Mouse (Mus musculus) embryo, embryonic 10.5 days (tissue): ENCODE measurements around the gene Tnik.

Source experiments
- DNase-seq: peaks from one replicate; pipeline ENCODE4 v3.0.0-alpha.2; 2015; ENCODE audit warnings: low spot score

Gene Tnik

DNA sequence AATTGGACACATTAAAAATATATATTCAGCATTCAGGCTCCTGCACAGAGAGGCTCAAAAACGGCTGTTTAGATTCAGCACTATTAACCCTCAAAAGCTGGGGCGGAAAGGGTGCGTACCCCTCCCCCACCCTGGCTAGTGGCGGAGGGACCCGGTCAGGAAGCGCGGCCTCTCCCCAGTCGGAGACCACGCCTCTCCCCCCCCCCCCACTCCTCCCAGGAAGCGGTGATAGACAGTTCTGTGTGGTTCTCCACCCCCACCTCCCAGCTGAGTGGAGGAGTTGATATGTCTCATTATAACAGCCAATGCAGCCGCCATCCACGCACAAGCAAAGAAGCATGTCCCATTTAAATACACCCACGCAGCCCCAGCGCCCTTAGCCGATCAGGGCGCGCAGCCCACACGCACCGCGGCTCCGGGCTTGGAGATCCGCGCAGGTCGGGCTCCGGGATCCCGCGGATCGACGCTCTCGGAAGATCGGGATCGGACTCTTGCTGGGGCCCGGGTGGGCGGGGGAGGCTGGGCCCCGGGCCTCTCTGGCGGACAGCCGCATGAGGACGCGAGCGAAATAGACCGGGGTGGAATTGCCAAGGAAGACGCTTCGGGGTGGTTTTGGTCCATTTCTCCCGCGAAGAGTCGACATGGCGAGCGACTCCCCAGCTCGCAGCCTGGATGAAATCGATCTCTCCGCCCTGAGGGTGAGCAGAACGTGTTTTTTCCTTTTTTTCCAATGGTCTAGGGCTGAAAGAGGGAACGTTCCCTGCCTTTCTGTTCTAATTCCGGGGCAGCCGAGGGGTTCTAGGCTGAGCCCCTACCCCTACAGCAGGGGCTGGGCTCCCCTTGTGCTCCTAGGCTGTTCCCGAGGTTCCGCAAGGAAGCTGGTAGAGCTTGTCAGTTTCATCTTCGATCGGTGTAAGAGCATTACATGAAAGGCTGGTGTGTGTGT is at the start of gene Tnik:
Gene Tnik, plus strand, starts transcription at position 213 of the 946 bp plus-strand sequence.
- DNase-seq = peak; percentile 87

DNA sequence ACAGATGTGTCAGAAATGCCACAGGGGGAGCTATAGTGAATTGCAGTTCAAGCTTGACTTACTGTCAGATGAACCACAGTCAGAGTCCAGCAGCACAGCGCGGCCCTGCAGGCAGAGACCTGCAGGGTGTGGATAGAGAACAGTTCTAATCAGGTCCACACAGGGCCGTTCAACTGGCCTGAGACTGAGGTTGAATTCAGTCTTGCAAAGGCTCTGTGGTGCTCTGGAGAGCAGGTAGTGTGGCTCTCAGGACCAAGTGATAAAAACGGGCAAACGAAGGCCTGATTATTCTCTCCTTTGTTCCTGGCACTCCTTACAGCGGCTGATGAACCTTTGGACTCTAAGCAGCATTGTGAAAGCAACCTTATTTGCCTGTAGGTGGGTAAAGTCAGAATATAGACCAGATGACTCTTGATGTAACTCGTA is 48.1 kb upstream of the Tnik start:
- DNase-seq = no peak

DNA sequence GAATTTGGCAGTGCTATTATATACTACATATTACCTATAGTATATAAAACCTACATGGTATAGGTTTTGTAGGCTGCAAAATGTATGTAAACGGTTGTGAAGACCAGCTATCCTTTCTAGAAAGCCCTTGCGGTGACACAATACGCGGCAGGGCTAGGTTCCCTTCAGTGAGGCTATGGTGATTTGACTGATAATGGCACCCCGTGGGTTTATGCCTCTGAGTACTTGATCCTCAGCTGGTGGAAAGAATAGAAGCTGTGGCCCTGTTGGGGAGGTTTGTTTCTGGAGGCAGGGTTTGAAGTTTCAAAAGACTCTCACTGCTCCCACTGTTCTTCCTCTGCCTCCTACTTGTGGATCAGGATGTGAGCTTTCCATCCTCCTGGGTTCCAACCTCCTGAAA is 46.0 kb upstream of the Tnik start:
- no peak for DNase-seq

DNA sequence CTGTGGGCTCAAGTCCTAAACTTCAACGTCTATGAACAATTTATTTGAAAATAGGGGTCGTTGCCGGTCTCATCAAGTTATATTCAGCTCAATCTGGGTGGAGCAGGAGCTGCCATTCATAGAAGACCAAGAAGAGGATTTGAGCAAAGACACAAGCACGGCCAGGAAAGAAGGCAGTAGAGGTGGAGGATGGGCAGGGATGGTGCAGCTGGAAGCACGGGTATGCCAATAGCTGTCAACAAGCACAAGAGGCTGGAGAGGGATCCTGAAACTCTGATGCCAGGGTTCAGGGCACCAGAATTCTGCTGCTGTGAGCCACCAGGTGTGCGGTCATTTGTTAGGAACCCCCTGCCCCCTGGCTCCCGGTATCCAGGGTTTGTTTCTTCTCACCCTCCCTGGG is 43.5 kb upstream of the Tnik start:
- no peak for DNase-seq

DNA sequence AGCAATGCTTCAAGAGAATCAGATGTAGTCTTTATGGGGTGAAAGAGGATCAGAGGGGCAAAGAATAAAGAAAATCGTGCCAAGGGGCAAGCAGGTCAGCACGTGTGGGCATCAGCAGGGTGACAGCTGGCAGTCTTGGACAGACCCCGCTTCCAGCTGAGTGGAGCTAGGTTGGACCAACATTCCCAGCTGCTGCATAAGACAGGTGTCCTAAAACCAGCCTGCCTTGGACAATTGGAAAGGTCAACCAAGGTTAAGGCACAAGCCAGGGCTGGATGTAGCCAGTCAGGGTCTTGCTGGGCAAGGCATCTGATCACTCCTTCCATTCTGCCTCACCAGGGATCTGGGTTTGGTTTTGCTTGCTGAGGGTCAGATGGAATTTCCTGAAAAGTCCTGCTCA is 43.0 kb upstream of the Tnik start:
- no peak for DNase-seq

DNA sequence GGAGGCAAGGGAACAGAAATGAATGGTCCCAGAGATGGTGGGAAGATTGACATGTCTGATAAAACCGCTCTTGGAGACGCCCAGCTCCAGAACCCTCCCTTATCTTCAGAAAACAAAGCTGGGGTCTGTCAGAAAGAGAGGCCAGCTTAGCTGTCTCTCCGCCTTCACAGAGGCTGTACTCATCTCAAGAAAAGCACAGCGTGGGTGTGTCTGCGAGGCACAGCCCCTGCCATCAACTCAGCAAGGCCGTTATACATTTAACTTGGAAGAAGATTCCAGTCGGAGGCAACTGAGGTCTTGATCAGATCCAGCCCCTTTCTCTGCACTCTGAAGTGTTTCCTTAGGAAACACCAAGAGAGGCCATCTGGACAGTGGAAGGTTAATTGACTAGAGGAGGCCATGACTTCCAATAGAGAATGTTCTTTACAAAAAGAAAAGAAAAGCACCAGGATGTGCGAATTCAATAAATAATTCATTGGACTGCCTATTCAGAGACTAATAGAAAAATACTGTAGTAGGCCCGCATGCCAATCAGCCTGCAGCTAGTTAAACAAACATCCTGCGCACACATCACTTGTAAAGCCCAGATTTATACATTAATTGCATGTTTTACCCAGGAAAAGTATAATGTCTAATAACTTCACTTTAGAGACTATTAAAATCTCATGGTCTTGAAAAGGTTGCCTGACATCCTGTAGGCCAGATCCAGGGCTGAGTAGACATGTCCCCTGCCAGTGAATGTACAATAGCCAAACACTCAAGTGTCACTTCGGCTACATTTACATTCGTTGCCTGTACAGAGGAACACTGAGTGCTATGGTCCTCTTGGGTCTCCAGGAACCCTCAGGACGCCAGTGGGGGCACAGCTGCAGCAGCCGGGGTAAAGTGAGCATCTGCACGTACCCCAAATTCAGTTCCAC is 38.3 kb upstream of the Tnik start:
- peak; percentile 39 for DNase-seq

DNA sequence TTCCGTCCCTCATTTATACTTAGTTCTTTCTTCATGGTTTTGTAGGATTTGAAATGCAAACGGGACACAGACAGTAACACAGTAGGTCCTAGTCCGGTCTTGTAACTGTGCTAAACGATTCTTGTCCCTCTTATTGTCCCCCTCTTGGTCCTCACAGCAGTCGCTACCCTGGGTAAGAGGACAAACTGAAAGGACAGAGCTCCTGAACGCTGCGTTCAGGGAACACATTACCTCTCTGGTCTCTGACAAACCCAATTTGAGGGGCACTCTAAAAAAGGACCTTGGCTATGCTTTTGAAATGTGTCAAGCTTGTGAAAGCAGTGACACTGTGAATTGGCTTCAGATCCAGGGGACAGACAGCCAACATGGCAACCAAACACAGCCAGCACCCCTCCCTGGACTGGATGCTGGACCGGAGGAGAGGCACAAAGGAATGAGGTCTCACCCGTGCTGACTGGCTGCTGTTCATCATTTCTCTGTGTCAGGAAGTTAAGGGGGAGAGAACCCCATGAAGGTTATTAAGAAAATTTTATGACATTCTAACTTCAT is 37.6 kb upstream of the Tnik start:
- DNase-seq = no peak

DNA sequence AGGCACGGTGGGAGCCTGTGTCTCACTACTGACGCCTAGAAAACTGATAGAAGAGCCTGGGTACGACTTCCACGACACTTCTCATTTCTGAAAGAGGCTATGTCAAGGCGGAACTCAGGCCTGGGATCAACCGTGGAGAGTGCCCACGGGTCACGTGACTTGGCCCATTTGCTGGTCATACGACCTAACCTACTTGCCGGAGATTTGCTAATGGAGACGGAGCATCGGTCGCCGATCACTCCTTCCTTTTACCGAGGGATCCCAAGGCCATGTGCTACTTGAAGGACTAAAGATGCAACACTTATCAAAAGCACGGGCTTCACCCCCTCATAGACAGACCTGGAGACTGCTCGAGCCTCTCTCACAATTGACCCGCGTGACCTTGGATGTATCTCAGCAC is 36.8 kb upstream of the Tnik start:
- DNase-seq = no peak

DNA sequence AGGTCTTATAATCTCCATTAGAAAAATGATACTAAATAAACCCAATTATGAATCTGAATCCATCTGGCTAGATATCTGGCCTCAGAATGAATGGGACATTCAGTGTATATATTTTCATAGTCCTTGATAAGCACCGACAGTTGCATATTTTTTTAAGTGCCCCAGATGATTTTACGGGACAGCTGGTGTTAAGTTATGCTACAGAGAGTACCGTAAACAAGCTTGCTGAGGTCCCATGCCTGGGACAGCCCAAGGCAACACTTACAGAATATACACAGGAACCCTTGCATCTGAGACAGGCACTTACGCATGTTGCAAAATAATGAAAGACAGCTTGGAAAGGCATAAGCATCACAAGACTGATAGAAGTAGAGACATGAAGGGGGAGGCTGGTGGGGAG is 34.1 kb upstream of the Tnik start:
- no peak for DNase-seq

DNA sequence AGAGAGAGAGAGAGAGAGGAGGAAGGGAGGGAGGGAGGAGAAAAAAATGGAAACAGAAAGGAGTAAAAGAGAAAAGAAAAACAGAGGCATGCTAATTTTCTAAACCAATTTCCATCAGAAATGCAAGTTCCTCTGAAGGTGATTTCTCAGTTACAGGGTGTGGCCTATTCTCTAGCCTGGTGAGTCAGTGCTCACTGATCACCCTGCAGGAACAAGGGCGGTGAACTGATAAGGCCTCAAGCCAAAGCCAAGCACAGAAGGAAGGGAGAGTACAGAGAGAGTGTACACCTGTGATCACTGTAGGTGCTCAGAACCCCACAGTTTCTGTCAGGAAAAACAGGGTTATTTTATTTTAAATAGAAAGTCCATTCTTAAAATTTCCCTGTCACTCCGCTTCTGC is 33.5 kb upstream of the Tnik start:
- DNase-seq = no peak

DNA sequence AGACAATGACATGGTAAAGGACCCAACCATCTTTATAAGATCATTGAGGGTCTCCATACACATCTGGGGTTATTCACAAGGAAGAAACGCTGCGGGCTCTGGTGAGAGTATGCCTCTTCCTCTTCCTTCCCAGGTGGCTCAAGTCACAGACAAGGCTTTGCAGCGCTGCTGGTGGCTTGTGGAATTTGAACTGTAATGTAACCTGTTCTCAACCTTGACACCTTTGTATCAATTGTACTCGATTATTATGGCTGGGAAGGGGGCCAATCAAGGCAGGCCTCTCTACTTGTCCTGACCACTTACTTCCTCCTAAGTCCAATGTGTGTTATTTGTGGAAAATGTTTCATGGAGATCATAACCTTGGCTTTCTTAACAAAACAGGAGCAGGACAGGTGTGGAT is 30.1 kb upstream of the Tnik start:
- no peak for DNase-seq

DNA sequence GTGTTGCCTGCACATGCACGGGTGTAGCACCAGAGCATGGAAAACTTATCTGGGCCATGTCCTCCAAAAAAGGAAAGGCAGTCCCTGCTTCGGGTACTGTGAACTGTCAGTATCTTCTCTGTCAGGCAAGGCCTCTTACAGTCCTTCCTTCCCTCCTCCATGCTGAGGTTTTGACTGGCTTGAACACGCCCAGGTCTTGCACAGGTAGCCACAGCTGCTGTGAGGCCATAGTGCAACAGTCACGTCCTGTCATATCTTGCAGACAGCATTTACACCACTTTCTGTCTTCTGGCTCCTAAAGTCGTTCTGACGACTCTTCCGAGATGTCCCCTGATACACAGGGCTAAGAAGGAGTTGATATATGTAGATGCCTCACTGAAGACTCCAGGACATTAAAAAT is 28.8 kb upstream of the Tnik start:
- DNase-seq = no peak

DNA sequence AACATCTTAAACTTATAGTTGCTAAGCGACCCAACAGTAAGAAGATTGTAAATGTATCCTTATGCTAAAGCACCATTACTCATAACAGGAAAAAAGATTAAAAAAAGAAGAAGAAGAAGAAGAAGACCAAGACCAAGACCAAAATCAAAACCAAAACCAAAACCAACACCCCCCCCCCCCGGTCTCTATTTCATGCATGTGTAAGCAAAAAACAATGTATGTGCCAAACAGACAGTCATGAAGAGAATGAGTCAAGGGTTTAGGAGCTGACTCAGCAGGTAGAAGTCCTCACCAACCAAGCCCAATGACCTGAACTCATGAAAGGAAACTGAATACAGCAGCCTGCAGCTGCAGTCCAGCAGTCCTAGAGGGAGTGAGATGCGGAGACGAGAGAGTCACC is 26.3 kb upstream of the Tnik start:
- DNase-seq = no peak

DNA sequence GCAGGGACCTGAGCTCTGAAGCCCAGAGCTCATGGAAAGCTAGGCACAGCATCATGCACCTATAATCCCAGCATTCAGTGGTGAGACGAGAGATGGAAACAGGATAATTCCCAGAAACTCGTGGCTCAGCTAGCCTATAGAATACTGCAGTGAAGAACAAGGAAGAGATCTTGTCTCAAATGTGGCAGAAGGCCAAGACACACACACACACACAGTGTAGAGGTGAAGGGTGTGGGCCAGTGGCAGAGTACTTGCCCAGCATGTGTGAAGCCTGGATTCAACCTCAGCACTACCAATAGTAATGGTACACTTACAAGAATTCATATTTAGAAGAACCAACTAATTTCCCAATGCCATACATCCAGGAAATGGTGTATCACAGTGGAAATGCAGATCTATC is 24.9 kb upstream of the Tnik start:
- DNase-seq = no peak

DNA sequence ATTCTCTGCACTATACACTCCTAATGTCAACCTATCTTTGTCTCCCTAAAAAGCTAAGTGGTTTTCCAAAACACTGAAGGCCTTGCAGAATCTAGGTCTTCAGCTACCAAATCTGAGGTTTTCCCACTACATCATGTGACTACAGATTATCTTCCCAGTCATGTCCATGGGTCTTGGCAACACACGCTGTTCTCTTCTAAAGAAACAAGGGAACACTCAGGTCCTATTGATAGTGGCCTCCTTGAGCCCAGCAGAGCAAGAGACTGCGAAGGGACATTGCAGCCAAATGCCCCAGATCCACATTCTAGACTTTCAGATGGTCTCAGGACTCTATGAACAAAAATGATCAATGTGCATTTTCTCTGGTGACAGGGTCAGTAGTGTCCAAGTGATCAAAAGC is 20.5 kb upstream of the Tnik start:
- DNase-seq = no peak

DNA sequence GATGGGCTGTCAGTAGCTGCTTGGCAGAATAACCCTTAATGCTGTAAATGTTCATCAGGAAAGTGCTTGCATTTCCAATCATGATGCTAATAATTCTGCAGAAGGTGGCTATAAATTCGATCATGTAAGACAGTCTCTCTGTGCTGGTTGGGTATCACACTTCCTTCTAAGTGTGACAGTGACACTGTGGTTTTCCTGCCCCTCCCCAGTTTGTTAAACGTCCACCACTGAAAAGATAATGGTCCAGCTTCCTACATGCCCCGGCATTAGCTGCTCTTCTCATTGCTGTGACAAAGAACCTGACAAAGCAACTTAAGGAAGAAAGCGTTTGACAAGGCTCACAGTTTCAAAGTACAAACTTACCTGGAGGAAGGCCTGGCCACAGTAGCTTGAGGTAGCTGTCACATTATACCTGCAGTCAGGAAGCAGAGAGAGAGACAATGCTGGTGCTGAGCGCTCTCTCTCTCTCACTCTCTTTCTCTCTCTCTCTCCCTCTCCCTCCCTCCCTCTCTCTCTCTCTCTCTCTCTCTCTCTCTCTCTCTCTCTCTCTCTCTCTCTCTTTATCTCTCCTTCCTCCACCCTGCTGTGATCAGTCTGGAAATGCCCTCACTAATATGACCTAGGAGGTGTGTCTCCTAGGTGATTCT is 18.6 kb upstream of the Tnik start:
- no peak for DNase-seq

DNA sequence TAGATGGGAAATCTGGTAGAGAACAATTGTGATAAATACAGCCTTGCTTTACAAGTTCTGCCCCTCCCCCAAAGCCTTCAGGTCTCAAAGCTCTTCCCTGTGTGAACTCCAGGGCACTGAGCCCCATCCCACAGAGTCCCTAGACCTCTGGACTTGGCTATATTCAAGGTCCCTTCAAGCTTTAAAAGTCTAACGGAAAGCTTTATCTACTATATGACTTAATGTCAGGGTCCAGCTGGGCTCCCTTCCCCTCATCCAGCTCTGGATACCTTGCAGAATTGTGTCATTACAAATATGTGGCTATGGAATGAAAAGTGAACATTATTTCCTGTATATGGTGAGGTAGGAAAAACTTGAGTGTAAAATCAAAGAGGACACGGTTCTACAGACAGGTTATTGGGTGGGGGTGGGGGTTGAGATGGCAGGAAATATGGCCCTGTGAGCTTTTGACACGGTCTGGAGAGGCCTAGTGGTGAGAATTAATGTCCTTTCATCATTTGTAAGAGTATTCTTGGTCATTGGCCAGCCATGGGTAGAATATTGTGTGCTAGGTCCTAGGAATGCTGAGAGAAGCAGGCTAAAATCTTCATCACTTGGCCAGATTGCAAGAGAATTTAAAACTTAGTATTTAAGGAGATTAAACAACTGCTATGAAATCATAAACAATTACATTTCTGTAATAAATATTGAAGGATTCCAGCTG is 14.6 kb upstream of the Tnik start:
- no peak for DNase-seq

DNA sequence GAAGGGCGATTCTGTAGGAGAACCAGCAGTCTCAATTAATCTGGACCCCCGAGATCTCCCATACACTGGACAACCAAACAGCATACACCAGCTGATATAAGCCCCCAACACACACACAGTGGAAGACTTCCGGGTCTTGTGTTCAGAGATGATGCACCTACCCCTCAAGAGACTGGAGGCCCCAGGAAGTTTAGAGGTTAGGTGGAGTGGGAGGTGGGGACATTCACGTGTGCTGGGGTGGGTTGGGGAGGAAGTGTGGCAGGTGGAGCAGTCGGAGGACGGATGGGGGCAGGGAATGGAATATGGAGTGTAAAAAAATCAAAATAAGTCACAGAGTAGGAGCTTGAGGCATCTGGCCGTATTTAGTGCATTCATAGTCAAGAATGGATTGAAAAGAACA is 7.3 kb upstream of the Tnik start:
- no peak for DNase-seq

DNA sequence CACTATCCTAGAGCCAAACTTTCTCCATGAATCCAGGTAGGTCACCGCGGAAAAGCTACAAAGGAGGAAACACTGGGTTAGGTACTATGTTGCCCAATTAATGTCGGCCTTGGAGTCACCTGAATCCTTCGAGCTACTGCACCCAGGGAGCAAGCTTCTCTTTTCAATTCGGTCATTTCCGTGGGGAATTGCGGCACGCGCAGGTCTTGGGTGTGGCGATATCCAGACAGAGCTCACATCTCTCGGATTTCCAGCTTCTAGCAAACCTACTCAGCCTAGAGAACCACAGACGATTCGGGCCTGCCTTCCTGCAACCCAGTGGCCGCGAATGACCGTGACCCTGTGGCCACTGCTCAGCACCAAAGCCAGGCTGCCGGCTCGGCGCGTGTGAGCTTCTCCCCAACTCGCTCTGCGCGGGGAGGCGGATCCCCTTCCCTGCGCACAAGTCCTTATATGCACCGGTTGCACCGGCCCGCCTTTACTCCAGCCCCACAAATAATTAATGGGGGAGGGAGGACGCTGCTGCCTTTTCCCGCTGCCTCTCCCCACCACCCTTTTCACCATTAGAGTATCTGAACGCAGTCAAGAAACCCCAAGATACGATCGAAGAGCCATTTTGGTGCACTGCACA is 528 bp upstream of the Tnik start:
- DNase-seq = peak; percentile 71

DNA sequence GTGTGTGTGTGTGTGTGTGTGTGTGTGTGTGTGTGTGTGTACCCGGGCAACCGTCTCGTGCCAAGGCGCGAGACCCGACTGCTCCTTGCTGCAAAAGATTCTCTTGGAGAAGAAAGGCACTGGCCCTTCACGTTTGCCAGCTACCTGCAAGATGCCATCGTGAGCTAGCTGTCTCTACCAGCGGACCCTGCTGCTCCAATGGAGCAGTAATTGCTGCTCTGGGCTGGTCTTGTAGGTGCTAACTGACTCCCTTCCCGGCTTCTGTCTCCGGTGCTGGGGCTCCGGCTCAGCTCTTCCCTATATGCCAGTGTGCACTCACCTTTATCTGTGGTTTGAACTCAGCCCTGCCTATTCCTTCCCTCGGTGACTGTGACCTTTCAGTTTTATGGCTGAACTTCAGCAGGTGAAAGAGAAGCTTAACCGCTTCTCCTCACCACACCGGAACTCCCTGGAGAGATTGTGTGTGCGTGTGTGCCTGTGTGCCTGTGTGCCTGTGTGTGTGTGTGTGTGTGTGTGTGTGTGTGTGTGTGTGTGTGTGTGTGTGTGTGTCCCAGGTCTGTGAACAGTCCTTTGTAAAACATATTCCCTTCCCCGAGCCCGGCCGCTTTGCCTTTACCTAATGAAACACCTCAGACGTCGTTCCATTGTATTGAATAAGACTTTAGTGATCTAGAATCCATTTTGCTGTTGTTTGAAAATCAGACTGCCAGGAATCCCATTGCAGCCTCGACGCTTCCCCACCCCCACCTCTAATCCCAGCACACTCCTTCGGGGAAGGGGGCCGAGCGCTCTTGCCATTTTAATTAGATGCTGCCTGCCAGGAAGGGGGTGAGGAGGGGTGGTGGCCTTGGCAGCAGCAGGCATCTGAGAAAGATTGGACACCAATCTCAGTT is 1.2 kb downstream of the Tnik start:
- peak; percentile 60 for DNase-seq
